Mouse (Mus musculus) megakaryocyte, embryonic 14.5 days (primary cell): ENCODE results near the gene Fam122a.

Source experiments
- FLI1 ChIP-seq: IDR thresholded peaks from 2 replicates; pipeline ENCODE4 v1.6.1; 2012; ENCODE audit warnings: low read length, inconsistent platforms, mixed read lengths
- GATA1 ChIP-seq: IDR thresholded peaks from 3 replicates; pipeline ENCODE4 v1.6.1; 2012; ENCODE audit warnings: mixed read lengths, low read length, inconsistent platforms, borderline replicate concordance

- TF ChIP-seq GATA1 (no peak; the same call in 2 of the 3 replicates), FLI1 (no peak)
Measured at GRCm38 (mm10) chr19:24513105-24513843, 36.1 kb upstream of the Fam122a start.
